Mouse (Mus musculus) small intestine, adult 2 months (tissue): ENCODE data around the gene Ccdc125.

Source experiments
- CTCF ChIP-seq: fragments of 200-500 bp; IDR thresholded peaks from 2 replicates; pipeline ENCODE4 v1.5.1; 2012; ENCODE audit warnings: low read depth, mild to moderate bottlenecking, control low read depth, inconsistent platforms, low read length, moderate library complexity, mixed read lengths; ENCODE audit not compliant: insufficient replicate concordance, insufficient read length; ENCODE audit errors: extremely low read depth
- POLR2A ChIP-seq: fragments of 200-500 bp; IDR thresholded peaks from 2 replicates; pipeline ENCODE4 v1.6.1; 2012; ENCODE audit warnings: low read depth, mild to moderate bottlenecking, control low read depth, inconsistent platforms, low read length, moderate library complexity

GRCm38 (mm10) chr13:100684355-100684754 lies 14.8 kb downstream of the Ccdc125 start:
- no peak for TF ChIP-seq CTCF
- no peak for TF ChIP-seq POLR2A
